Mouse (Mus musculus) 416B (cell line): Measurements from ENCODE around the gene Serpina11.

Source experiments
- DNase-seq: peaks from one replicate; pipeline ENCODE4 v3.0.0; 2011; ENCODE audit warnings: low read depth

The Serpina11 gene

DNA sequence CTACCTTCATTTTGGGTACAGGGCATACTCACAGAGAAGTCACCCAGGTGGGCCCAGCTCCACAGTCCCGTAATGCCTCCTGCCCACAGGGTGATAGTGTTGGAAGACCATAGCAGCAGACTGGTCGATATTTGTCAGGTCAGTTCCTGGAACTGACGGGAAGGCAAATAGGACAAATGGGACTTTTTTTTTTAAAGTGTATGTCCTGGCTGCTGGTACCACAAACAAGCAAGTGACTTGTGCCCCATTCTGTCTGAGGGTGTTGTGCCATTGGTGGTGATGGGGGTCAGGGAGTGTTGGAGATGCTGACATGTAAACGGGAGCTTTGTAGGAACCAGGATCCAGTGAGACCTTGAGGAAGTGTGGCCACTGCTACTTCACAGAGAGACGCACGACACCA lies at the start of gene Serpina11:
Serpina11 (minus strand) TSS at position 101 of the 400 bp plus-strand sequence.
- DNase-seq, result no peak

DNA sequence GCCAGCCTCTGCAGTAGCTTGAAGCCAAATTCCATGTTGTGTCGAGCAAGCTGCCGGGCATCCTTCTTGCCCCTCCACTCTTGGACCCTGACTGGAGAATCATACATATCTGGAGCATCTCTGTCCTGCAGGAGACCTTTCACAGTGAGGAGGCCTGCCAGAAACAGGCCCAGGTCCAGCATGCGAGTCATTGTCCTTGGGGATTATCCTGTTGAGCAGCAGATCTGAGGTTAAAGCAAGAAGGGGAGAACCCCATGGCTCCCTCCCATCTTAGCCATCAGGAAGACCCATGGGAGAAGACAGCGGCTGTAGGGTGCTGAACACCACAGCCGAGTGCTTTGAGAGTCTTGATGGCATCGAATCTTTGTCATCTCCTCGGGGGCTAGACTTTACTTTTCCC lies 48.4 kb upstream of the Serpina11 start:
- no peak for DNase-seq

DNA sequence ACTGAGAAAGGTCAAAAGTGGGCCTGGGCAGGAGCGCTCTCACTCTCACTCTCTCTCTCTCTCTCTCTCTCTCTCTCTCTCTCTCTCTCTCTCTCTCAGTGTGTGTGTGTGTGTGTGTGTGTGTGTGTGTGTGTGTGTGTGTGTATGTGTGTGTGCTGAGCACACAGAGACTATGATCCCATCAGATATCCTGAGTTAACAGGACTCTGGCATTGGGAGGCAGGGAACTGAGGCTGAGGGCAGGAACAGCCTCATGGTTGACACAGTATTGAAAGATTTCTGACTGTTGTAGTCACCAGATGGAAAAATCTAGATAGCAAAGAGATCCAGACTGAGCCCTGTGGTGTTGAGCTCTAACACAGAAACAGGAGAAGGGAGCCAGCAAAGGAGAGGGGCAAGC lies 44.0 kb upstream of the Serpina11 start:
- no peak for DNase-seq

DNA sequence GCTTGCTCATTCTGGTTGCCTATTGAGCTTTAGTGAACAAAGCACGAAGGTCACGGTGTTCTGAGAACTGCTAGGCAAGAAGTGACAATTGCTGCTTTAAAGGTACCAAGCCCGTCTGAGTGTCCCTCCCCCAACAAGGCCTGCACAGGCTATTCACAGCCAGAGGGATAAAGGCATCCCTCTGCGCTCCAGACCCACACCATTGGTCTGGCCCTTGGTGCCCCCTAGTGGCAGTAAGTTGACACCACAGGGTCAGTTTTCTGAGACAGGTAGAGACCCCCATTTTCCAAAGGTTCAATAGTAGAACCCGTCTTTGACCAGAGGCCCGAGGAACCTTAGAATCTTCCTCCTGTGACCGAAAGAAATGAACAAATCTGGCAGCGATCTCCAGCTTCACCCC lies 40.2 kb upstream of the Serpina11 start:
- no peak for DNase-seq

DNA sequence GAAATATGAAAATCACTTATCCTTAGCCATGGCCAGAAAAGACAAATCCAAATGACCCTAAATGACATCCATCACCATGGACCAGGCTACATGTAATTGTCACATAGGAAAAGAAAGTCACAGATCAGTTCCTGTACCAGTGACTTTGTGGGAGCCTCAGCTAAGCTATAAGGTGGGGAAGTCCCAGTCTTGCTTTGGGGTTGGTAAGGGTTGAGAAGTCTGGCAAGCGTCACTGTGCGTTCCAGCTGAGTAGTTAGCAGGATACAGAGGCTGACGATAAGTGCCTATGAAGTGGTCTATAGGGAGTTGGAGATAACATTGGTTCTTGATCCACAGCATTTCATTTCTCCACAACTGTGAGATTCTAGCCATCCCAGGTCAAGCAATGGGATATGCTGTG lies 25.5 kb upstream of the Serpina11 start:
- no peak for DNase-seq

DNA sequence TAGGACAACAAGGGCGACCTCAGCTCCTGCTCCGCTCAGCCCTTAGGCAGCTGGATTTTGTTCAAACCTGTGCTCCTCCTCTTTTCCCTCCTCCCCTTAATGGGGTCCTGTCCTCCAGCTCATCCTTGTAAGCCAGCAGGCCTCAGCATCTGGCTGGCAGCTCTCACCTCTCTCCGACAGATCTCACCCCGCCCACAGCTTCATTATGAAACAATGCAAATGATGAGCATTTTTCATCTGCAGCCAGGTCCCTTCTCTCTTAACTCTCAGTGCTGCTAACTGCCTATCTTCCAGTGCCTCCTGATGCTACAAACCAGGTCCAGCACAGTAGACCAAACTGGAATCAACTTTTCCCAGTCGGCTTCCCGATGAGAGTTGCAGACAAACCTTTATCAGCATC lies 23.9 kb upstream of the Serpina11 start, which contains the start of gene Serpina9:
Serpina9 (minus strand) TSS at position 136 of the 400 bp plus-strand sequence.
- no peak for DNase-seq

DNA sequence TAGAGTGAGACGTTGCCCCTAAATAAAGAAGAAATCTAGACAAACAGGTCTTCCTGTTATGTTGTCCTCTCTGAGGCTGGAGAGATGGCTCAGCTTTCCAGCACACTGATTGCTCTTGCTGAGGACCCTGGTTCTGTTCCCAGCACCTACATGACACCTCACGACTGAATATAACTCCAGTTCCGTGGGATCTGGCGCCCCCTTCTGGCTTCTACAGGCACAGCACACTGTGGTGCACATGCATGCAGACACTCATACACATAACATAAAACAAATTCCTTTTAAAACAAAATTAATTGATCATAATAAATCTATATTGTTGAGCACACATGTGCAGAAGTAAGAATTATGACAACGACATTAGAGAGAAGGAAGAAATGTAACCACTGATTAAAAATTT lies 14.9 kb upstream of the Serpina11 start:
- no peak for DNase-seq

DNA sequence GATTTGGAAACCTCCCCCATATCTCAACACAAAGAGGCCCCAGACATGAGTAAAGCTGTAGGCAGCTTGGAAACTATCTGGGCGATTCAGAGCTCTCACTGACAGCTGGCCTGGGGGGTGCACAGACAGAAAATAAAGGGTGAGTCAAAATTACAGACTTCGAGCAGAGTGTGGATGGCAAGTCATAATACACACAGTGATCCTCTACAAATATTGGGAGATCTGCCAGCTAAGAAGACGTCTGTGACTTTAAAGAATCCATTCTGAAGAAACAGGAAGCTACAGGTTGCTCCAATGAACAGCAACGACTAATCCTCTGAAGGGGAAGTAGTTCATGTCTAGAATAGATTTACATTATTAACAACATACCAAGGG lies 13.5 kb upstream of the Serpina11 start:
- DNase-seq, result no peak

DNA sequence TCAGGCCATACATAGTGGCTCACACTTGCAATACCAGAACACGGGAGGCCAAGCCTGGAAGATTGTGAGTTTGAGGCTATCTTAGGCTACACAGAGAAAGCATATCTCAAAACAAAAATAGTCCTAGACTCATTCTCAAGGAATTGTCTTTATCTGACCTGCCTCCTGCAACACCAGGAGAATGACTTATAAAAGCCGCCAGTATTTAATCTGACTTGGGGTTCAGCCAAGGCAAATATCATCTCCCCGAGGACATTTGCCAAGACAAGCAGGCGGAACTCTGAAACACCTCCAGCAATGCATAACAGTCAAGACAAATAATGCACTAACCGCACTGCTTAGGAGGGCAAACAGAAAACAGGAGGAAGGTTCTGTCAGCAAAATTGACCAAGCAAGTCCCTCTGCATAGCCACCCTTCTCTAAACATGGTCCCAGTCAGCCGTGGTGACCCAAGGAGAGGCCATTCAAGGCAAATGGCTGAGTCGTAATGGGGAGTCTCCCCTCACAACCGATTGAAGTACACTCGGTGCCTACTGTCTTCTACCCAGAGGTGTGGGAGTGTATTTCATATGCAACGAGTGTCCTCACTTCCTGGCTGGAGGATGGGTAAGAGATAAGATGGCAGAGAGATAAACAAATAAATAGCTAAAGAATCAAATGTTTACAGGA lies 12.9 kb upstream of the Serpina11 start:
- DNase-seq, result no peak

DNA sequence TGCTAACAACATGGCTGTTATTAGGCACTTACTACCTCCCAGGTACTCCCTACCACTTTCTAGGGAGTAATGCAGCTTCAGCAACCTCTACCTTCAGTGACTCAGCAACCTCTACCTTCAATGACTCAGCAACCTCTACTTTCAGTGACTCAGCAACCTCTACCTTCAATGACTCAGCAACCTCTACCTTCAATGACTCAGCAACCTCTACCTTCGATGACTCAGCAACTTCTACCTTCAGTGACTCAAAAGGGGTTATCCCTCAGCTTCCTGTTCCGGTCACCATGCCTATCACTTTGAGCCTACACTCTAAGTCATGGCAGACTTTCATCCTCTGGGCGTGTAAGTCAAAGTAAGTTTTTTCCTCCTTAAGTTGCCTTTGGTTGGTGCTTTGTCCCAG lies 10.8 kb upstream of the Serpina11 start:
- DNase-seq, result peak; percentile 45

DNA sequence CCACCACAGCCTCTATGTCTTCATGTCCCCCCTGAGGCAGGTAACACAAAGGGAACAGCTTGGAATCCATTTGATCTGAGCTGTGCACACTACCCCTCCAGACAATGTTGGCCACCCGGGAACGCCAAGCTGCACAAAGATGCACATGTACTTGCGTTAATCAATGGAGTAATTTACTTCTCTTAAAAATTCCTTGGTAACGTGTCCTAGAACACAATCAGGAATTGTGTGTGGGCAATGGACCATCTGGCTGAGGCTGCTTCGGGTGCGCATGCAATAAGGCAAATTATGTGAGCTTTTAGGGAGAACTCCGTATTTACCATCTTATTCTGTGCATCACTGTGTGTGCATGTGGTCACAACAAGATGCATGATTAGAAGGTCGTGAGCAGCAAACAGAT lies 9.9 kb upstream of the Serpina11 start:
- no peak for DNase-seq

DNA sequence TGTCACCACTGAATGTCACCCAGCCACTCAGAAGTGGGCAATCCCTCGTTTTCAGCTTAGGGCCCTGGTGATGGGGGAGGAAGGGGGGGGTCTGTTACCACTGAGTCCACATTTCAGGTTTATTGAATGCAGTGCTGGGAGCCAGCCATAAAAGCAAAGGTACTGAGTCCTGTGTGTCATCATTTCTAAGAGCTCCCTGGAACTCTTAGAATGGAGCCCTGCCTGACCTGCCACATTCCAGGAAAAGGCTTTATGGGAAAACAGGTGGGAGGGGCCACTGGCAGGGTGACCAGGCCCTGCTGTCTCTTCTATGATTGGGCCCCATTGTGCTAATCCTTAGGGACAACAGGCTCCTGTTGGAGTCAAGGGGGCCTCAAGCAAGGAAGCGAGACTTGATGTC lies 6.8 kb upstream of the Serpina11 start:
- DNase-seq, result no peak

DNA sequence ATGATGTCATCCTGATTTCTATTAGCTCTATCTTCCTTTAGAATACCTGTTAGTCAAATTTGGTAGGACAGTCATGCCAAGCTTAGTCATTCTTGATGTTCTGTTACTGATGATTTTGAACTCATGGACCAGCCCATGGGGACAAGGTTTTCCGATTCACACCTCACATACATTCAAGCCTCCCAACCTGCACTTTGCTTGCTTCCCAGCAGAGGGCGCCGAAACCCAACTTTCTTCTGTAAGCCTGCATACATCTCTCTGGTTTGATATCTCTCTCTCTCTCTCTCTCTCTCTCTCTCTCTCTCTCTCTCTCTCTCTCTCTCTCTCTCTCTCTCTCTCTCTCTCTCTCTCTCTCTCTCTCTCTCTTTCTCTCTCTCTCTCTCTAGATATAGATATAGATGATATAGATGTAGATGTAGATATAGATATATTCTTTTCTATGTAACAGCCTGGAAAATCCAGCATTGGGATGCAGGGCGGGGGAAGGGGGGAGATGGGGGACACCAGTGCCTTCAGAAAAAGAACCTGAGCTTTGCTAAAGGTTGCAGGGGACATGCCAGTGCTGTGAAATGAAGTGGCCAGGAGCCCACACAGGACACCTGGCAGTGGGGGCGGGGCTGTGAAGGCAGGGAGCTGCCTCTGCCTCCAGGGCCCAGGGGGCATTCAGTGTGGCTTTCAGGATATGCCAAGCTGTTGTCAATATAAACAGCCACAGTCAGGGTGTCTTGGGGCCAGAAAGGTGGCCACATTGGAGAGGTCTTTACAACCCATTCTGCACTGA lies 5.7 kb upstream of the Serpina11 start:
- peak; percentile 50 for DNase-seq

DNA sequence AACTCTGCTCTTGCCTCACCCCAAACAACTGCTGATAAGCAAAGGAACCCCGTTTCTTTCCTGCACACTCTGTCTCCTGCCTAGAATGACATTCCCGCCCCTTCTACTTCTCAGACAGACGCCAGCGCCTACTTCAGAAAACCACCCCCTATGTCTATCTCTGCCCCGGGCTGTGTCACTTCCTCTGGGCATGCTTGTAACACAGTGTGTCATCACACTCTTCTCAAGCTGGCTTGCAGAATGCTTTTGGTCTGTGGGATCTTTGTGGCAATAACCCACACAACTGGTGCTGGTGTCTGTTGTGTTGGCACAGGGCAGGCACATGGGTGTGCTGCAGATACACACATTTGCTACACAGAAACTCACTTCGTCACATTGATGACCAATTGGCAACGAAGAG lies 3.2 kb upstream of the Serpina11 start:
- DNase-seq, result peak; percentile 77

DNA sequence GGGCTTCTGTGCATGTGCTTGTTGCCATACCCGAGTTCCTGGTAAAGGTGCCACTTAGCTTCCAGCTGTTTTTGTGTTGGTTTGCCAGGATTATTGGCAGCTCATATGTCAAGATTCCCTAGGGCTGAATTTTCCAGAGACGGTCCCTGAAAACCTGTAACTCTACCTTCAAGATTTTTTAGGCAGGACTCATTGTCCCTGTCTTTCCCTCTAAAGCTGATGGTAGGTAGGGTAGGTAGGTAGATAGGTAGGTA lies 316 bp downstream of the Serpina11 start:
- DNase-seq, result no peak

DNA sequence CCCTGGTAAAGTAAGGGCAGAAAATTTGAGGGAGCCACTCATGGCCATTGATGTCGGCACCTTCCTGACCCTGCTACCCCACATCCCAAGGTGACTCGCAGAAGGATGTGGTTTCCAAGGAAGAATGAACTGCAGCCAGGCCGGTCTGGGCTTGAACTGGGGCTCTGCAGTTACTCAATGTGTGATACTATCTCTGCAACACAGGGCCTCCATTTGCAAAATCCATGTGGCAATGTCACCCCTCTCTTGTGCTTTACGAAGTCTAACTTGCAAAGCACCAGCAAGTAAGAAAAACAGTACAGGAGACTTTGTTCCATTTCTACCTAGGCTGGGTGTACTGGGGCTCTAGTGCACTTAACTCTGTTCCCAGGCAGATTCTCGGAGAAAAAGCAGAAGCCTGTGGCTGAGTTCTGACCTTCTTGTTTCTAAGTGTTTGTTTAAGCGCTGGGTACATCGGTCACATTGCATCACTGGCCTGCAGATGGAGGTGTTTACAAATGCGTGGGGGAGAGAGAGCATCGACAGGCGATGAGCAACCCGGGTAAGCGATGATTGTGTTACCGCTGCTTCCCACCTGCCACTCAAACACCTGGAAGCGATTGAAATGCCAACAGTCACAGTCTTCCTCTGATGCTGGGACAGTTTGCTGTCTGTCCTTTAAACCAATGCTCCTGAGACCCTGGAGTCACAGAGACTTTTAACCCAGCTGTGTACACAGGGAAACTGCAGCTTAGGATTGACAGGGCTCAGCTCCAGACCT lies 823 bp downstream of the Serpina11 start:
- DNase-seq, result peak; percentile 53

DNA sequence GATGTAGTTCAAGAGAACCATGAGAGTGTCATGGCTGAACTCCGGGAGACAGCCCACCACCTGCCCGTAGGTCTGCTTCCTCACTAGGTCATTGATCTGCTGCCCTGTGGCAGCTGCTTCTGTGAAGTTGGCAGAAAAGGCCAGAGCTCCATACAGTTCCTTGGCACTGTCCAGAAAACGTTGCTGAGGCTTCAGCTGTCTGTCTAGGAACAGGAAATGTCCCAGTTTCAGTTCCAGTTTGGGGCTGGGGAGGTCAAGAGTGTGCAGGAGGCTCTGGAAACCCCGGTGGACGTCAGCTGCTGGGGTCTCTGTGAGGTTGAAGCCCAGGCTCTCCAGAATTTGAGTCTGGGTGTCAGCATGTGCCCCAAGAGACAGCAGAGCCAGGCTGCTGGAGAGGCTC lies 3.9 kb downstream of the Serpina11 start:
- no peak for DNase-seq

DNA sequence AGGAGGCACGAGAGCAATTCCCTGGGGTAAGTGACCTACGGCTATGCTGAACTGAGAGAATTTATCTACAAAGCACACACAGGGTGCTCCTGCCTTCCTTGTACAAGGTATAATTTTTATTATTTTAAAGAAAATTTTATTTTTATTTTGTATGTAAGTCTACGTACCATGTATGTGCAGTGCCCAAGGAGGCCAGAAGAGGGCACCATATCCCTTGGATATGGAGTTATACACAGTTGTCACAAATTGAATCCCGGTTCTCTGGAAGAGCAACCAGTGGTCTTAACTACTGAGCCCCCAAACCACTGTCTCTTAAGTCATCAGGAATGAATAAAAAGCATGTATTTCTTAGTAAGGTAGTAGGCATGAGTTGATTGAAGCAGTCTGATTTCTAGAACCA lies 4.8 kb downstream of the Serpina11 start:
- peak; percentile 36 for DNase-seq

DNA sequence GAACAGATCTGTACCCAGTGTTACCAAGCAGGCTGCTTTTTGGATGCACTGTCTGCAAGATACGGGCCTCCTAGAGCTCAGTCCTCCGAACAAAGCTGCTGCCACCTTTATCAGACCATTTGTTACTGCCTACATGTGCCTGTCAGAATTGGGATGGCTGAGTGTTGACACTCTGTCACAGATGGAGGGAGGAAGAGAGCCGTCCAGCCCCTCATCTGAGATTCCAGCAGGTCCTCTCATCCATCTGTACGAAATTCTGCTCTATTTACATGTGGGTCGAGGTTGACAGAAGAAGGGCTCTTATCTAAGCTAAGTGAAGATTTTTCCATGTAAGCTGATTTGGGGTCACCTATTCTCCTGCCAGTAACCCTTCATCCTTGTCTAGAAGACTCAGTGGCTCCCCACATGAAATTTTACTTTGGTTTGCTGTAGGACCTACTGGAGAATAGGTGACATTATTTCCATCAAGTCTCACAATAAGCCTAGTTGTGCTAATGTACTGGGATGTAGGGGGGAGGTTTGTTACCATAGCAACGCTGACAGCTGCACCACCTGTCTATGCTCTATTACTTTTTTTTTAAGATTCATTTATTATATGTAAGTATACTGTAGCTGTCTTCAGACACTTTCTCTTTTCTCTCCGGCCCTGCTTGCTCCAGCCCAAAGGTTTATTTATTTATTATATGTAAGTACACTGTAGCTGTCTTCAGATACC lies 8.0 kb downstream of the Serpina11 start:
- no peak for DNase-seq

DNA sequence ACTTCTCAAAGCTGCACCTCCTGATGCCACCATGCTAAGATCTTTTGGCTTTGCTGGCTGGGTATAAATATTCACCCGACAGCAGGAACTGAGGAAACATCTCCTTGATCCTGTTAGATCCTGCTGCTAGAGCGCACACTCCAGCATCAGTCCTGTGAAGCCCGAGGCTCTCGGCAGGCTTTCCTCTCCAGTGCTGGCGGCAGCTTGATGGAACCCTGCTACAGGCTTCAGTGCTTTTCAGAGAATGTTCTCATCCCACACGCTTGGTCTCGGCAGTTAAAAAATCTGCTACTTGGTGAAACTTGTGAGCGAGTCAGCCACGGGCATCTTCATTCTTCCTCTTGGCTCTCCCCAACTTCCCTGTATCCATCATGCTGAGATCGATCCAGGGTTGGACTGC lies 11.5 kb downstream of the Serpina11 start:
- DNase-seq, result no peak

DNA sequence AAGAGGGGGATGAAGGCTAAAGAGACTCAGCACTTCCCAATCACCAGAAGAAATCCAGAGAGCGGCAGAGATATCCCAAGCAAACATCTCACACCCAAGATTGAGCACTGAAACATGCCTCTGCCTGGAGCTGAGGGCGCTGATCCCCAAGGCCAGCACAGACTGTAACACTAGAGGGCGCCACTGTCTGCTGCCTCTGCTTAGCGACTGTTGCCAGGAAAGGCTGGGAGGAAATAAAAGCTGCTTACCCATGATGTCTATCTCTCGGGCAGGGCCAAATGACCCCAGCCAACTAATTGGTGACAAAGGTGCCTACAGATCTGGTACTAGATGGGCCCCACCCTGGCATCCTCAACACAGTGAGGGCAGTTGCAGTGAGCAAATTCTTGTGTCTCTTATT lies 11.9 kb downstream of the Serpina11 start:
- DNase-seq, result no peak

DNA sequence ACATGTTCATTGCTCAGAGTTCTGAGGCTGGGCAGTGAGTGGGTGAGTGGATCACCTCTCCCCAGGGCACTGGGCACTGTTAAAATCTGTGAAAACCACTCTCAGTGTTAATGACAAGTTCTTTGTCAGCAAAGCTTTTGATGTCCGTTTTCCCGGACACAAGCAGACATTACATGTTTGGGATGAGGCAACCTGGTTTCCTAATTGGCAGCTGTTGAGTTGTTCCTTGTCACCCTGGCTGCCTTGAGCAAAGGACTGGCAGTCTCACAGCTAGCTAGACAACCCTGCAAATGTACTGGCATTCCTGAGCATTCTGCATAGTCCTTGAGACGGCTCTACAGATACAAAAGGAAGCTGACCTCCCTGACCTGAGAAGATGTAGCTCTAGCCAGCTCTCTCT lies 12.7 kb downstream of the Serpina11 start:
- DNase-seq, result no peak

DNA sequence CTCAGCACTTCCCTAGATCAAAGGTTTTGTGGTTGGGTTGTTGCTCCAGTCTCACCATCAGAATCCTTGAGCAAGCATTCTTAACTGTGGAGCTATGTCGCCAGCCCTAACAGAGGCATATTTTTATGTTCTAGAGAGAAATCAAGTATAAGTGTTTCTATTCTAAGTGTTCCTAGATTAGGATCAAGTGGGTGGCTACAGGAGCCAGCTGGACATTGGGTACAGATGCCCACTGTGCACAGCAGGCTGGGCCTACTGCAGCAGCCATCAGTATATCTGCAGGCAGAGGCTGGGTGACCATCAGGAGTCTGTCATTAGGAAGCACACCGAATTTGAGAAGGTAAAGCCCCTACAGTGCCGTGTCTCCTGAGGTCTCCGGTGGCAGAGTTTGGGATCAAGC lies 18.7 kb downstream of the Serpina11 start:
- DNase-seq, result no peak
